Mouse (Mus musculus) myocyte (in vitro differentiated cells): Measurements from ENCODE around the gene Naglu.

Experiments used
- CEBPB ChIP-seq: IDR thresholded peaks from 2 replicates; pipeline ENCODE4 v1.6.1; 2011; ENCODE audit warnings: mild to moderate bottlenecking, moderate library complexity; ENCODE audit not compliant: poor library complexity, insufficient read depth, severe bottlenecking
- E2F4 ChIP-seq: IDR thresholded peaks from one replicate; pipeline ENCODE4 v1.6.1; 2011; ENCODE audit warnings: mild to moderate bottlenecking, control low read depth, moderate library complexity; ENCODE audit not compliant: insufficient read depth
- MAX ChIP-seq: IDR thresholded peaks from one replicate; pipeline ENCODE4 v1.6.1; 2011; ENCODE audit warnings: low read depth, mild to moderate bottlenecking, control low read depth
- MYOD1 ChIP-seq, 3 experiments: IDR thresholded peaks; one replicate each; pipeline ENCODE4 v1.6.1; 2011; ENCODE audit warnings: control low read depth in 2 of 3, low read depth in 2 of 3, mild to moderate bottlenecking in 2 of 3, moderate library complexity in 1 of 3; ENCODE audit not compliant: insufficient read length in 2 of 3, control insufficient read depth in 1 of 3
- POLR2A ChIP-seq: IDR thresholded peaks from one replicate; pipeline ENCODE4 v1.6.1; 2011; ENCODE audit warnings: low read depth, mild to moderate bottlenecking, control low read depth, moderate library complexity; ENCODE audit not compliant: insufficient read length
- POLR2AphosphoS2 ChIP-seq: IDR thresholded peaks from one replicate; pipeline ENCODE4 v1.6.1; 2011; ENCODE audit warnings: low read depth, control low read depth; ENCODE audit not compliant: insufficient read length
- REST ChIP-seq: IDR thresholded peaks from one replicate; pipeline ENCODE4 v1.6.1; 2011; ENCODE audit warnings: mild to moderate bottlenecking, control low read depth, moderate library complexity; ENCODE audit not compliant: insufficient read depth, insufficient read length
- SRF ChIP-seq: IDR thresholded peaks from one replicate; pipeline ENCODE4 v1.6.1; 2011; ENCODE audit warnings: low read depth; ENCODE audit not compliant: control insufficient read depth, insufficient read length
- USF1 ChIP-seq: IDR thresholded peaks from one replicate; pipeline ENCODE4 v1.6.1; 2011; ENCODE audit warnings: low read depth, mild to moderate bottlenecking, control low read depth, moderate library complexity

GRCm38 (mm10) chr11:101053974-101054373, 15.8 kb upstream of the Naglu start:
- TF ChIP-seq POLR2A (no peak), CEBPB (no peak), MYOD1 (IDR thresholded peaks at IDR 0.05; ENCODE audit: control insufficient read depth in 1 of 3, insufficient read length in 2 of 3, low read depth in 2 of 3) (no peak), MAX (no peak), REST (no peak), POLR2AphosphoS2 (no peak), E2F4 (no peak), USF1 (no peak), SRF (no peak)
